Mouse (Mus musculus) heart, embryonic 11.5 days (tissue): Measurements from ENCODE around the gene D630023F18Rik. TPM values are rescaled to one million over a fixed set of nuclear protein-coding genes. Genes with fewer than 3 reads are reported as not detected.

Experiments
- ATAC-seq: fragments of 200-750 bp; cut with Nextera tagmentation; replicated peaks from 2 replicates; pipeline ENCODE4 v1.8.0; 2017; ENCODE audit warnings: moderate library complexity; ENCODE audit not compliant: insufficient number of reproducible peaks, low FRiP score, low TSS enrichment
- H3K27ac ChIP-seq: fragments of 300-500 bp; sonication (generic); 2 replicates; pipeline ENCODE4 v1.5.1; 2014; ENCODE audit warnings: mild to moderate bottlenecking, low read depth, low read length
- H3K27me3 ChIP-seq: fragments of 300-500 bp; sonication (generic); 2 replicates; pipeline ENCODE4 v1.6.1; 2014; ENCODE audit warnings: mild to moderate bottlenecking, low read length, mixed read lengths; ENCODE audit not compliant: control insufficient read depth, insufficient read depth
- H3K36me3 ChIP-seq: fragments of 300-500 bp; sonication (generic); 2 replicates; pipeline ENCODE4 v1.6.1; 2014; ENCODE audit warnings: mild to moderate bottlenecking, low read length, moderate library complexity, mixed read lengths; ENCODE audit not compliant: control insufficient read depth, insufficient read depth
- H3K4me1 ChIP-seq: fragments of 300-500 bp; sonication (generic); 2 replicates; pipeline ENCODE4 v1.6.1; 2014; ENCODE audit warnings: low read length; ENCODE audit not compliant: control insufficient read depth, insufficient read depth
- H3K4me2 ChIP-seq: fragments of 300-500 bp; sonication (generic); 2 replicates; pipeline ENCODE4 v1.6.1; 2014; ENCODE audit warnings: mild to moderate bottlenecking, moderate library complexity
- H3K4me3 ChIP-seq: fragments of 300-500 bp; sonication (generic); 2 replicates; pipeline ENCODE4 v1.5.1; 2014; ENCODE audit warnings: low read depth, low read length
- H3K9ac ChIP-seq: fragments of 300-500 bp; sonication (generic); 2 replicates; pipeline ENCODE4 v1.6.1; 2014; ENCODE audit warnings: mild to moderate bottlenecking, low read depth, low read length, moderate library complexity
- H3K9me3 ChIP-seq: fragments of 300-500 bp; sonication (generic); replicated peaks from 2 replicates; pipeline ENCODE4 v1.6.1; 2016; ENCODE audit warnings: low read length; ENCODE audit not compliant: control insufficient read depth
- WGBS: fragments of 180-500 bp; shearing (Covaris S2); extraction: QIAGEN DNeasy Blood & Tissue Kit; methylation state at CpG from one replicate; pipeline ENCODE4 v1.1.7; 2014; ENCODE audit not compliant: insufficient replicate concordance; 5-methylcytosine and 5-hydroxymethylcytosine counted together
- polyA plus RNA-seq: library from polyadenylated mRNA; unstranded; fragments of >200 nt; fragmentation: Nextera tagmentation; extraction: Ambion mirVana; gene quantifications from 2 replicates; pipeline ENCODE4 v1.2.1, GENCODE M21; 2014

D630023F18Rik gene
- polyA plus RNA-seq, 1 experiment from 2014 or later = 0.09 TPM

DNA sequence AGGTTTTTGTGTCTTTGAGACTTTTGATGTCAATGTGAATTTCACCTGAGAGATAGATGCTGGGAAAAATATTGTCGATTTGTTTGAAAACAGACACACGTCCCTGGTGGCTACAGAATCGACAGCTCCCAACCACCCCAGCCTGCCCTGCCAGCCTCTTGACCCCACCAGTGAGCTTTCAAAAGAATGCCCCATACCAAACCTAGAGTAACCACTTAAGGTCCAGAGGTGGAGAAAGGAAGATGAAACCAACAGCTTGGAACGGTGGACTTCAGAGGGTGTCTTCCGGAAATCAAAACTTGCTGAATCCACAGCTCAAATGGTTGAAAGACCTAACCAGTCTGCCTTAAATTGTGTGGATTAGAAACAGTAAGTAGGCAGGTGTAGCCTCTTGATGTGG, 24.3 kb upstream of the D630023F18Rik start:
- H3K27ac ChIP-seq = no peak overlapping the region
- no peak overlapping the region for H3K4me3 ChIP-seq
- 78% methylated on average over 5 of the region's 5 CpGs for WGBS
- no peaks in the 10 kb centered on the region for H3K27me3 ChIP-seq
- no peak overlapping the region for H3K4me2 ChIP-seq
- no peaks in the 10 kb centered on the region for H3K4me1 ChIP-seq
- no peaks in the 10 kb centered on the region for H3K9me3 ChIP-seq
- H3K36me3 ChIP-seq = no peaks in the 10 kb centered on the region
- no peak for ATAC-seq
- no peak overlapping the region for H3K9ac ChIP-seq

DNA sequence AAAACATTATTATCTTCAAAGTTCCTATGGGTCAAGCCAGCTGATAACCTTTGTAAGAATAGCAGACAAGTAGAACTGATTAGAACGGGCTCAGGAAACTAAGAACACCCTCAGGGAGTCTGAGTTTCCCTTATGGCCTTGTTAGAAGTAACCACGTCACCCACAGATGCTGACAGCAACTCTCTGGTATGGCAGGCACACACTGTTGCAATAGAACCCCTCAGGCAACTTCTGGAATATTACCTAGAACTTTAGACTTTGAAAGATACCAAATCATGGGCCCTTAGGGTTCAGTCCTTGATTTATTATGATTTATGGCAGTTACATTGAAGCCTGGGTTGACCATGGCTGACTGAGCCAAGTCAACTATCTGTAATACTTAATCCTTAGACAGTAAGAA, 23.6 kb upstream of the D630023F18Rik start:
- Histone ChIP-seq H3K9me3 (no peaks in the 10 kb centered on the region), H3K36me3 (no peaks in the 10 kb centered on the region), H3K4me2 (no peak overlapping the region), H3K4me1 (no peaks in the 10 kb centered on the region), H3K9ac (no peak overlapping the region), H3K27me3 (no peaks in the 10 kb centered on the region), H3K27ac (no peak overlapping the region), H3K4me3 (no peak overlapping the region)
- WGBS = 21% methylated on average over 2 of the region's 2 CpGs
- ATAC-seq = no peak

DNA sequence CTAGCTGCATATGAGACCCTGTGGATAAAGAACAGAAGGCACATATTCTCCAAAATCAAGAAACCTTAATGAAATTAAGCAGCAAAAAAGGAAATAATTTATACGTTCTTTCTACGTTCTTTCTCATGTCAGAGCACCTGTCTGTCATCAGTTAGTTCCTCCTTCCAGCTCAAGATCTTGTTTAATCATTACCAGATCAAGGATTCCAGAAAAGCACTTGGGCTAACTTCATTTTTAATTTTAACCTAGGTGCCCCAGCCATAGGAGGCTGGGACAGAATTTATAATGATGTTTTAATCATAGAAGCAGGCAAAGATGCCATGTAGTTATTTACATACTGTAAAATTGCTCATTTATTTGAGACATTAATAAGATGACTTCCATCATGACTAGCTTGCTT, 21.8 kb upstream of the D630023F18Rik start:
- ATAC-seq = no peak
- Histone ChIP-seq H3K4me2 (no peak overlapping the region), H3K4me1 (no peaks in the 10 kb centered on the region), H3K9me3 (no peaks in the 10 kb centered on the region), H3K36me3 (no peaks in the 10 kb centered on the region), H3K9ac (no peak overlapping the region), H3K4me3 (no peak overlapping the region), H3K27me3 (no peaks in the 10 kb centered on the region), H3K27ac (no peak overlapping the region)
- 84% methylated on average over 2 of the region's 2 CpGs for WGBS

DNA sequence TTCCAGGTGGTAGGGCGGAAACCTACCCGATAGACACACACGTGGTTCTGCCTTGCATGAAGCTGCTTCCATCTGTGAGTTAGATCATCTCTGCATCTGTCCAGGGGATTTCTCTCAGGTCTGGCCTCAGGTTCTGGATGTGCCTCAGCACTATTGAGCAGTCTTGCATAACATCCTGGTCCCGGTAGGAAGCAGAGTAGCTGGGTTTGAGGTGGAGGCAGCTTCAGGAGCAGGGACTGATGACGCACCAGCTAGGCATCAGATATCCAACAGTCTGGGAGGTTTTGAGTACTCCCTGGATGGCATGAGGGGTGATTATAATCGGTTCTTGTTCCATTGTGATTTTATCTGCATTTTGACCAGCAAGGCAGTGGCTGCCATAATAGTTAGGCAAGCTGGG, 14.5 kb upstream of the D630023F18Rik start:
- Histone ChIP-seq H3K27me3 (no peaks in the 10 kb centered on the region), H3K9ac (no peak overlapping the region), H3K36me3 (no peaks in the 10 kb centered on the region), H3K4me1 (no peaks in the 10 kb centered on the region), H3K4me3 (no peak overlapping the region), H3K9me3 (no peaks in the 10 kb centered on the region), H3K27ac (no peak overlapping the region), H3K4me2 (no peak overlapping the region)
- no peak for ATAC-seq
- 80% methylated on average over 6 of the region's 6 CpGs for WGBS

GRCm38 (mm10) chr1:65132833-65133232, 9.8 kb upstream of the D630023F18Rik start:
- ATAC-seq = no peak
- Histone ChIP-seq H3K27me3 (no peaks in the 10 kb centered on the region), H3K36me3 (no peaks in the 10 kb centered on the region), H3K4me1 (no peaks in the 10 kb centered on the region), H3K4me3 (no peak overlapping the region), H3K4me2 (no peak overlapping the region), H3K27ac (no peak overlapping the region), H3K9me3 (no peaks in the 10 kb centered on the region), H3K9ac (no peak overlapping the region)
- WGBS = 78% methylated on average over 1 of the region's 1 CpGs

DNA sequence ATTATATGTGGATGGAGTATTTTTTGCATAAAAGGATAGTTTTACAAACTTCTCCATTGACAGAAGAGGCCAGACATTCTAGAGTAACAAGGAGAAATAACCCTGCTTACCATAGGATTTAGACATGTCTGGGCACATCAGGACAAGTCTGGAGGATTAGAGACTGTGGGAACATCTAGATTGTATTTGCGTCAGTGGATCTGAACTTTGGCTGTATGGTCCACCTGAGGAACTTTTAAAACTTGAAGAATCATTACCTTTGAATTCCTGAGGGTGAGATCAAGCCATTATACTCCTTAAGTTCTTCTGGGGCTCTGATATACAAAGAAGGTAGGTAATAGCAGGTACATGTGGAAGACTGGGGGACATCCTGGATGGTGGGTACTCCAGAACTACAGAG, 8.7 kb upstream of the D630023F18Rik start:
- Histone ChIP-seq H3K9ac (no peak overlapping the region), H3K4me3 (no peak overlapping the region), H3K27ac (no peak overlapping the region), H3K36me3 (no peaks in the 10 kb centered on the region), H3K4me2 (no peak overlapping the region), H3K9me3 (no peaks in the 10 kb centered on the region), H3K27me3 (no peaks in the 10 kb centered on the region), H3K4me1 (no peaks in the 10 kb centered on the region)
- 90% methylated on average over 1 of the region's 1 CpGs for WGBS
- ATAC-seq = no peak

DNA sequence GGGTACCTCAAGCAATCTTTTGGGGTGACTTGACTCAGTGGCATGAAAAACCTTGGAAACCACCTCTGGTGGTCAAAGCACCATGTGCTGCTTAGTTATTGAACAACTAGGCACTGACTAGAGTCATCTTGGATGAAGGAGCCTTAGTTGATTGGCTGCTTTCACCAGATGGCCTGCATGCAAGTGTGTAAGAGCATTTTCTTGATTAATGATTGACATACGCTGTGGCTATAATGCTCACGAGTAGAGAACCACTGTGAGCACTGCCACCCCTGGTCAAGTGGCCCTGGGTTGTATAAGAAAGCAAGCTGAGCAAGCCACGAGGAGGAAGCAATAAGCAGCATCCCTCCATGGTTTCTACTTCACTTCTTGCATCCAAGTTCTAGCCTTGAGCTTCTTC, 7.2 kb upstream of the D630023F18Rik start:
- H3K27me3 ChIP-seq = no peaks in the 10 kb centered on the region
- WGBS = 65% methylated on average over 3 of the region's 3 CpGs

GRCm38 (mm10) chr1:65129634-65130180, 6.7 kb upstream of the D630023F18Rik start:
- no peak overlapping the region for H3K4me3 ChIP-seq
- ATAC-seq = no peak
- H3K4me1 ChIP-seq = no peaks in the 10 kb centered on the region
- H3K4me2 ChIP-seq = no peak overlapping the region
- 70% methylated on average over 3 of the region's 3 CpGs for WGBS
- no peak overlapping the region for H3K27ac ChIP-seq
- no peaks in the 10 kb centered on the region for H3K27me3 ChIP-seq
- no peaks in the 10 kb centered on the region for H3K9me3 ChIP-seq
- H3K36me3 ChIP-seq = no peaks in the 10 kb centered on the region
- H3K9ac ChIP-seq = no peak overlapping the region

More for the DNA sequence above, 7.2 kb upstream of the D630023F18Rik start:
- Histone ChIP-seq H3K4me1 (no peaks in the 10 kb centered on the region), H3K9me3 (no peaks in the 10 kb centered on the region), H3K27ac (no peak overlapping the region), H3K4me2 (no peak overlapping the region), H3K36me3 (no peaks in the 10 kb centered on the region), H3K9ac (no peak overlapping the region), H3K4me3 (no peak overlapping the region)
- ATAC-seq = no peak

DNA sequence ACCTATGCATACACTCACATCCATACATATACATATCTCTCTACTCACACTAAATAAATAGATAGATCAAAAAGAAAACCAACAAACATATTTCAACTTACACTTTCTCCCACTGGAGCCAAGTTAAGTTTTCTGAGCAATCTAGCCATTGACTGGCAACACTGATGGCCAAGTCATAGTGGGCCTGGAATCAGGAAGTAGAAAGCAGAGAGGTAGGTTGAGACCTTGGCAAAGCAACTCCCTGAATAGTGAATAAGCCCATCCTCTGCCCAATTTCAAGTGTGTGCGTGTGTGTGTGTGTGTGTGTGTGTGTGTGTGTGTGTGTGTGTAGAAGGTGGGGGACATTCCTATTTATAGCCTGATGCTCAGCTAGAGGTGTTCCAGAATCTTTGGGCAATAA, 3.6 kb downstream of the D630023F18Rik start, which contains the start of gene Gm28845:
Gene Gm28845, minus strand, starts transcription at position 121 of the 400 bp plus-strand sequence.
- H3K9ac ChIP-seq = no peak within 1 kb of the TSS
- H3K4me2 ChIP-seq = no peak within 1 kb of the TSS
- no peak within 1 kb of the TSS for H3K27ac ChIP-seq
- 0 out of 2 replicates have a peak, but pooled peaks cover 2% of the 10 kb centered on the region for H3K4me1 ChIP-seq
- H3K27me3 ChIP-seq = no peaks in the 10 kb centered on the region
- ATAC-seq = no peak
- no peaks in the 10 kb centered on the region for H3K9me3 ChIP-seq
- 87% methylated on average over 1 of the region's 1 CpGs for WGBS
- H3K36me3 ChIP-seq = no peaks in the 10 kb centered on the region
- H3K4me3 ChIP-seq = no peak within 1 kb of the TSS
